Mouse (Mus musculus): Measurements from ENCODE around the gene Tmem176a. TPM values are rescaled to one million over a fixed set of nuclear protein-coding genes. Genes with fewer than 3 reads are reported as not detected.
"Not testable (repeated sequence)": the region's sequence is repeated elsewhere in the genome, so short reads cannot be mapped to it uniquely, and the experiment has no call there.

Gene Tmem176a
- total and polyA plus RNA-seq, 3 experiments, result 17.0 to 28.1 (median 22.0) TPM

GRCm38 (mm10) chr6:48865152-48865745, 24.5 kb downstream of the Tmem176a start:
- no peaks in the 10 kb centered on the region for H3K4me1 ChIP-seq (ENCODE audit: control insufficient read depth, insufficient read depth, low read length)
- no peak overlapping the region for H3K27ac ChIP-seq
- no peaks in the 10 kb centered on the region for H3K36me3 ChIP-seq (ENCODE audit: control insufficient read depth, insufficient read depth, low read length)
- no peak for DNase-seq
- intact Hi-C loops (cut with DNase I), result no loop called here
- no peaks in the 10 kb centered on the region; the same call in 1 of the 2 replicates for H3K27me3 ChIP-seq (ENCODE audit: control insufficient read depth, insufficient read depth, low read length)
- H3K9ac ChIP-seq (ENCODE audit: low read depth, low read length), result no peak overlapping the region
- H3K4me3 ChIP-seq, result no peak overlapping the region
- WGBS, result 85% methylated on average over 1 of the region's 1 CpGs
- TF ChIP-seq POLR2A (IDR thresholded peaks at IDR 0.05; ENCODE audit: insufficient read depth, low read depth, low read length) (no peak), EP300 (IDR thresholded peaks at IDR 0.05; ENCODE audit: insufficient read depth, low read depth, low read length) (no peak), CTCF (IDR thresholded peaks at IDR 0.05) (no peak)
- H3K79me2 ChIP-seq (replicated peaks; ENCODE audit: control insufficient read depth, insufficient read depth, low read length), result no peaks in the 10 kb centered on the region

- H3K79me2 ChIP-seq (replicated peaks; ENCODE audit: control insufficient read depth, insufficient read depth, low read length); H3K27ac ChIP-seq; DNase-seq; H3K9ac ChIP-seq (ENCODE audit: low read depth, low read length); H3K4me1 ChIP-seq (ENCODE audit: control insufficient read depth, insufficient read depth, low read length); H3K4me3 ChIP-seq; intact Hi-C loops (cut with DNase I); H3K27me3 ChIP-seq (ENCODE audit: control insufficient read depth, insufficient read depth, low read length); H3K36me3 ChIP-seq (ENCODE audit: control insufficient read depth, insufficient read depth, low read length): not testable (repeated sequence)
- 62% methylated on average over 1 of the region's 1 CpGs for WGBS
Observed at GRCm38 (mm10) chr6:48866355-48866950, 25.7 kb downstream of the Tmem176a start.

- intact Hi-C loops (cut with DNase I), result no loop called here
- Histone ChIP-seq H3K4me3 (no peak overlapping the region), H3K27ac (no peak overlapping the region), H3K36me3 (ENCODE audit: control insufficient read depth, insufficient read depth, low read length) (no peaks in the 10 kb centered on the region), H3K27me3 (ENCODE audit: control insufficient read depth, insufficient read depth, low read length) (no peaks in the 10 kb centered on the region; the same call in 1 of the 2 replicates), H3K4me1 (ENCODE audit: control insufficient read depth, insufficient read depth, low read length) (no peaks in the 10 kb centered on the region), H3K9ac (ENCODE audit: low read depth, low read length) (no peak overlapping the region), H3K79me2 (replicated peaks; ENCODE audit: control insufficient read depth, insufficient read depth, low read length) (no peaks in the 10 kb centered on the region)
- WGBS, result 71% methylated on average over 4 of the region's 4 CpGs
- TF ChIP-seq EP300 (IDR thresholded peaks at IDR 0.05; ENCODE audit: insufficient read depth, low read depth, low read length), result no peak
- DNase-seq, result no peak
Observed at GRCm38 (mm10) chr6:48867158-48867557, 26.4 kb downstream of the Tmem176a start.

DNA sequence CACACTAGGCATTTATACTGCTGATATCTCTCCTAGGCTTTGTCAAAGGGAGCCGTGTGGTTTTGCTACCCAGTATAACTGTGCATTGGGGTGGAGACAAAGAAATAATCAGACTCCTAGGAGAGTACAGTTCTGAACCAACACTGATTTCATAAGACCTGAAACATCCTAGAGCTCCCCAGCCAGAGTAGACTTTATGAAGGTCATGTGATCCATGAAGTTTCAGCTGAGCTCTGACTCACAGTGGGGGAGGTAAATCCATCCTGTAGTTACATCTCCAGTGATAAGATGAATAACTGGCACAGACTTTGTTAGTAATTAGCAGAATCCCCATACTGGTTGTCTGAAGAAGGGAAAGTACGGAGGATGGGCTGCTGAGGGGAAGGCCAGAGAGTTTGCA, 29.1 kb downstream of the Tmem176a start:
- intact Hi-C loops (cut with DNase I), result no loop called here
- no peak overlapping the region for H3K9ac ChIP-seq (ENCODE audit: low read depth, low read length)
- no peaks in the 10 kb centered on the region for H3K36me3 ChIP-seq (ENCODE audit: control insufficient read depth, insufficient read depth, low read length)
- no peak overlapping the region for H3K27ac ChIP-seq
- TF ChIP-seq POLR2A (IDR thresholded peaks at IDR 0.05; ENCODE audit: insufficient read depth, low read depth, low read length) (no peak), EP300 (IDR thresholded peaks at IDR 0.05; ENCODE audit: insufficient read depth, low read depth, low read length) (no peak), CTCF (IDR thresholded peaks at IDR 0.05) (no peak)
- no peak for DNase-seq
- no peaks in the 10 kb centered on the region for H3K79me2 ChIP-seq (replicated peaks; ENCODE audit: control insufficient read depth, insufficient read depth, low read length)
- H3K27me3 ChIP-seq (ENCODE audit: control insufficient read depth, insufficient read depth, low read length), result no peaks in the 10 kb centered on the region
- no peaks in the 10 kb centered on the region for H3K4me1 ChIP-seq (ENCODE audit: control insufficient read depth, insufficient read depth, low read length)
- 62% methylated on average over 2 of the region's 2 CpGs for WGBS
- no peak overlapping the region for H3K4me3 ChIP-seq

DNA sequence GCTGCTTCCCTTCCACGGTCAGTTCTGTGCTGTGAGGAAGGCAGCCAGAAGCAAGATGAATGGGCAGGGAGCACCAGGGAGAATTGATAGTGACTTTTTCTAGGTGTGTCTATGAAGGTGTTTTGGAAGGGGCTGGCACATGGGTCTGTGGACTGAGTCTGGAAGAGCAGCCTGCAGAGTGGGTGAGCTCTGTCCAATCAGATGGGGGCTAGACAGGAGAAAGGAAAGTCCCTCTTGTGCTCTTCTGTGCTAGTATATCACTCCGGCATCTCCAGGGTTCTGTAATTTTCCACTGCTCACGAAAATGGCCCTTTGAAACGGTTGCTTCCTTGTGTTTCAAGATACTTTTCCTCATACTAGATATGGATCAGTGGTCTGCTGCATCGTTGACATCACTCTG, 31.9 kb downstream of the Tmem176a start, which contains the start of gene Aoc1:
TSS of gene Aoc1 (plus strand) at position 301 of the 400 bp plus-strand sequence.
- Histone ChIP-seq H3K4me1 (ENCODE audit: control insufficient read depth, insufficient read depth, low read length) (no peaks in the 10 kb centered on the region), H3K36me3 (ENCODE audit: control insufficient read depth, insufficient read depth, low read length) (no peaks in the 10 kb centered on the region), H3K4me3 (no peak within 1 kb of the TSS), H3K27me3 (ENCODE audit: control insufficient read depth, insufficient read depth, low read length) (no peaks in the 10 kb centered on the region), H3K79me2 (replicated peaks; ENCODE audit: control insufficient read depth, insufficient read depth, low read length) (no peaks in the 10 kb centered on the region), H3K27ac (no peak within 1 kb of the TSS), H3K9ac (ENCODE audit: low read depth, low read length) (no peak within 1 kb of the TSS)
- 71% methylated on average over 5 of the region's 5 CpGs for WGBS
- DNase-seq, result no peak
- TF ChIP-seq EP300 (IDR thresholded peaks at IDR 0.05; ENCODE audit: insufficient read depth, low read depth, low read length) (no peak), POLR2A (IDR thresholded peaks at IDR 0.05; ENCODE audit: insufficient read depth, low read depth, low read length) (no peak), CTCF (IDR thresholded peaks at IDR 0.05) (no peak)
- intact Hi-C loops (cut with DNase I), result no loop called here

DNA sequence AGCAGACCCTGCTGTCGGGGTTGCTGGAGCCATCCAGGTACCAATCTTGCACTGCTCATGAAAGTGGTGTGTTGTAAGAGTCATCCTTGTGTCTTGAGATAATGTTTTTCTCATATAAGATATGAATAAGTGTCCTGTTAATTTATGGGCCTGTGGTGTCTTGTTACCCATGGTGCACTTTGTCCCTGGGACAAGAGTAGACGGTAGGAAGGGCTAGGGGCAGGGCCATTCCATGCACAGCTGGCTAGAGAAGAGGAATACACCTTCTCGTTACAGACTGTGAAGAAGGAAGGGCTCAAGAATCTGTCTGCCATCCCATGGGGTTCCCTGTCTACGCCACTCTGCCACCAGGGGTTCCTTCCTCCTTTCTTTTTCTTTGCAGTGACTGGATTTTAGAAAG, 33.9 kb downstream of the Tmem176a start:
- Histone ChIP-seq H3K4me1 (ENCODE audit: control insufficient read depth, insufficient read depth, low read length) (no peaks in the 10 kb centered on the region), H3K27ac (no peak overlapping the region), H3K27me3 (ENCODE audit: control insufficient read depth, insufficient read depth, low read length) (no peaks in the 10 kb centered on the region), H3K36me3 (ENCODE audit: control insufficient read depth, insufficient read depth, low read length) (no peaks in the 10 kb centered on the region), H3K4me3 (no peak overlapping the region), H3K9ac (ENCODE audit: low read depth, low read length) (no peak overlapping the region), H3K79me2 (replicated peaks; ENCODE audit: control insufficient read depth, insufficient read depth, low read length) (no peaks in the 10 kb centered on the region)
- DNase-seq, result no peak
- intact Hi-C loops (cut with DNase I), result no loop called here
- TF ChIP-seq POLR2A (IDR thresholded peaks at IDR 0.05; ENCODE audit: insufficient read depth, low read depth, low read length) (no peak), CTCF (IDR thresholded peaks at IDR 0.05) (no peak), EP300 (IDR thresholded peaks at IDR 0.05; ENCODE audit: insufficient read depth, low read depth, low read length) (no peak)
- WGBS, result 84% methylated on average over 4 of the region's 4 CpGs
